Mouse (Mus musculus): ENCODE measurements around the gene Tdrd12. TPM values are rescaled to one million over a fixed set of nuclear protein-coding genes. Genes with fewer than 3 reads are reported as not detected.
"Not testable (repeated sequence)": the region's sequence is repeated elsewhere in the genome, so short reads cannot be mapped to it uniquely, and the experiment has no call there.

The Tdrd12 gene
- polyA plus RNA-seq, 1 experiment from 2014 or later: not detected

DNA sequence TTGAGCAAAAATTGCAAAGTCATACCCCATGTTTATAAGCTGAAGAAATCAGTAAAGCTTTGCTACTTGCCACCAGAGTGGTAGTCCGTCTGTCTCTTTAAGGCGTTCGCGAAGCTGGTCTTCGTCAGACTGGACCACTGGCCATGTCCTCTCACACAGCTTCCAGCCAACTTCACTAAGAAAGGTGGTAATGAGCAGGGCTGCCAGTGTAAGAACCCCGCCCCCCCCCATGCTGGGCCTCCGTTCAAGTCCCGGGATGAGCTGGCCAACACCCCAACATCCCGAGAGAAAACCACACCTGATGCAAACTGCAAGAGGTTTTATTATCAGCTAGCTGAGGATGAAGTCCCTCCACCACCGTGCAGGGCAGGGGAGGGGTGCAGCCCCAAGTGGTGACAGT, 27.3 kb upstream of the Tdrd12 start:
- not testable (repeated sequence) for H3K4me1 ChIP-seq (replicated peaks); DNase-seq (ENCODE audit: low spot score); H3K36me3 ChIP-seq; H3K4me3 ChIP-seq; H3K9me3 ChIP-seq; H3K27me3 ChIP-seq (ENCODE audit: insufficient read depth, poor library complexity, severe bottlenecking); H3K27ac ChIP-seq
- WGBS: 88% methylated on average over 10 of the region's 10 CpGs

- no peaks in the 10 kb centered on the region for H3K9me3 ChIP-seq
- no peak for DNase-seq (ENCODE audit: low spot score)
- WGBS: 94% methylated on average over 2 of the region's 2 CpGs
- no peaks in the 10 kb centered on the region for H3K27me3 ChIP-seq (ENCODE audit: insufficient read depth, poor library complexity, severe bottlenecking)
- no peak overlapping the region for H3K4me3 ChIP-seq
- no peaks in the 10 kb centered on the region for H3K4me1 ChIP-seq (replicated peaks)
- H3K36me3 ChIP-seq: no peaks in the 10 kb centered on the region
- H3K27ac ChIP-seq: no peak overlapping the region
Measured at GRCm38 (mm10) chr7:35564067-35564865, 26.7 kb upstream of the Tdrd12 start.

- Histone ChIP-seq H3K36me3 (no peaks in the 10 kb centered on the region), H3K27ac (no peak overlapping the region), H3K27me3 (ENCODE audit: insufficient read depth, poor library complexity, severe bottlenecking) (no peaks in the 10 kb centered on the region), H3K4me1 (replicated peaks) (no peaks in the 10 kb centered on the region), H3K4me3 (no peak overlapping the region), H3K9me3 (no peaks in the 10 kb centered on the region)
- 80% methylated on average over 11 of the region's 11 CpGs for WGBS
- DNase-seq (ENCODE audit: low spot score): no peak
Measured at GRCm38 (mm10) chr7:35563071-35563470, 25.5 kb upstream of the Tdrd12 start.

DNA sequence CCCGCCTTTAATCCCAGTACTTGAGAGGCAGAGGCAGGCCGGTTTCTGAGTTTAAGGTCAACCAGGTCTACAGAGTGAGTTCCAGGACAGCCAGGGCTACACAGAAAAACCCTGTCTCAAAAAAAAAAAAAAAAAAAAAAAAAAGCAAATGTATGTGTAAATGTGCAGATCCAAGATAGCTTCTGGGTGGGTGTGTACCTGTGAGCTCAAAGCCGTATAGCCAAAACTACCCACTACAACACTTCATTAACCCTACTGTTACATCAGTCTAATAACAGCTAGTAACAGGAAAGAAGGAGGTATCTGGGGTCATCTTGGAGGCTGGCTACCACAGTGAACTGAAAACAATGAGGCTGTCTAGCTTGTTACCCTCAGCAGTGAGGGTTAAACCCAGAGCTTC, 22.3 kb upstream of the Tdrd12 start:
- 90% methylated on average over 3 of the region's 3 CpGs for WGBS
- no peaks in the 10 kb centered on the region for H3K27me3 ChIP-seq (ENCODE audit: insufficient read depth, poor library complexity, severe bottlenecking)
- DNase-seq (ENCODE audit: low spot score): no peak

GRCm38 (mm10) chr7:35558681-35559080, 21.1 kb upstream of the Tdrd12 start:
- peaks cover 18% of the 10 kb centered on the region for H3K4me1 ChIP-seq (replicated peaks)
- H3K9me3 ChIP-seq: no peaks in the 10 kb centered on the region
- no peak for DNase-seq (ENCODE audit: low spot score)
- H3K27me3 ChIP-seq (ENCODE audit: insufficient read depth, poor library complexity, severe bottlenecking): no peaks in the 10 kb centered on the region
- no peaks in the 10 kb centered on the region for H3K36me3 ChIP-seq
- H3K4me3 ChIP-seq: no peak overlapping the region
- no peak overlapping the region for H3K27ac ChIP-seq
- WGBS: 57% methylated on average over 2 of the region's 2 CpGs

More for the DNA sequence above, 22.3 kb upstream of the Tdrd12 start:
- Histone ChIP-seq H3K36me3 (no peaks in the 10 kb centered on the region), H3K4me1 (replicated peaks) (peaks cover 10% of the 10 kb centered on the region), H3K9me3 (no peaks in the 10 kb centered on the region), H3K27ac (no peak overlapping the region), H3K4me3 (no peak overlapping the region)

DNA sequence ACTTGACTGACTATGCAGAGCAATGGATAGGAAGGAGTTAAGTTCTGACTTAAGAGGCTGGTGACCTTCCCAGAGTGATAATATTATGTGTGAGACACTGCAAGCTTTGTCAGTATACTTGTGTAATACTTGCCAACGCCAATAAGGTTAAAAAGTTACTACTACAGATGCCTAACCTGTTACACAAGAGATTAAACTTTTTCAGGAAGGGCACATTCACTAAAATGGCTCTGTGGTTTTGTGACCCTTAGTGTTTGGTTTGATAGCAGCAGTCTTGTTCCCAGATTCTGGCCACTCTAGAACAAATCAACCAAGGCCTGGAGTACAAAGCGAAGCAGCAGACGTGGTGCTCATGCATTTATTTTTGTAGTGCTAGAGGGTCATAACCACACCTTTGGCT, 20.0 kb upstream of the Tdrd12 start:
- Histone ChIP-seq H3K27me3 (ENCODE audit: insufficient read depth, poor library complexity, severe bottlenecking) (no peaks in the 10 kb centered on the region), H3K9me3 (no peaks in the 10 kb centered on the region)
- WGBS: 80% methylated on average over 3 of the region's 3 CpGs

GRCm38 (mm10) chr7:35556905-35557304, 19.4 kb upstream of the Tdrd12 start:
- H3K27ac ChIP-seq: no peak overlapping the region
- H3K4me3 ChIP-seq: no peak overlapping the region
- no peaks in the 10 kb centered on the region for H3K9me3 ChIP-seq
- H3K27me3 ChIP-seq (ENCODE audit: insufficient read depth, poor library complexity, severe bottlenecking): no peaks in the 10 kb centered on the region
- H3K36me3 ChIP-seq: no peaks in the 10 kb centered on the region
- 89% methylated on average over 5 of the region's 5 CpGs for WGBS
- no peak for DNase-seq (ENCODE audit: low spot score)
- H3K4me1 ChIP-seq (replicated peaks): peaks cover 18% of the 10 kb centered on the region

More for the DNA sequence above, 20.0 kb upstream of the Tdrd12 start:
- H3K4me3 ChIP-seq: no peak overlapping the region
- peaks cover 18% of the 10 kb centered on the region for H3K4me1 ChIP-seq (replicated peaks)
- no peak overlapping the region for H3K27ac ChIP-seq
- no peaks in the 10 kb centered on the region for H3K36me3 ChIP-seq
- no peak for DNase-seq (ENCODE audit: low spot score)

- Histone ChIP-seq H3K27me3 (ENCODE audit: insufficient read depth, poor library complexity, severe bottlenecking) (no peaks in the 10 kb centered on the region), H3K27ac (peak within 1 kb of the TSS; percentile 97), H3K36me3 (peaks cover 5% of the 10 kb centered on the region), H3K4me3 (peak within 1 kb of the TSS; percentile 87), H3K4me1 (replicated peaks) (peaks cover 18% of the 10 kb centered on the region), H3K9me3 (no peaks in the 10 kb centered on the region)
- DNase-seq (ENCODE audit: low spot score): no peak
- 75% methylated on average over 4 of the region's 4 CpGs for WGBS
Measured at GRCm38 (mm10) chr7:35556205-35556603, 18.7 kb upstream of the Tdrd12 start, which contains the start of gene Nudt19. TSS of gene Nudt19 (minus strand) at chr7:35556304.

DNA sequence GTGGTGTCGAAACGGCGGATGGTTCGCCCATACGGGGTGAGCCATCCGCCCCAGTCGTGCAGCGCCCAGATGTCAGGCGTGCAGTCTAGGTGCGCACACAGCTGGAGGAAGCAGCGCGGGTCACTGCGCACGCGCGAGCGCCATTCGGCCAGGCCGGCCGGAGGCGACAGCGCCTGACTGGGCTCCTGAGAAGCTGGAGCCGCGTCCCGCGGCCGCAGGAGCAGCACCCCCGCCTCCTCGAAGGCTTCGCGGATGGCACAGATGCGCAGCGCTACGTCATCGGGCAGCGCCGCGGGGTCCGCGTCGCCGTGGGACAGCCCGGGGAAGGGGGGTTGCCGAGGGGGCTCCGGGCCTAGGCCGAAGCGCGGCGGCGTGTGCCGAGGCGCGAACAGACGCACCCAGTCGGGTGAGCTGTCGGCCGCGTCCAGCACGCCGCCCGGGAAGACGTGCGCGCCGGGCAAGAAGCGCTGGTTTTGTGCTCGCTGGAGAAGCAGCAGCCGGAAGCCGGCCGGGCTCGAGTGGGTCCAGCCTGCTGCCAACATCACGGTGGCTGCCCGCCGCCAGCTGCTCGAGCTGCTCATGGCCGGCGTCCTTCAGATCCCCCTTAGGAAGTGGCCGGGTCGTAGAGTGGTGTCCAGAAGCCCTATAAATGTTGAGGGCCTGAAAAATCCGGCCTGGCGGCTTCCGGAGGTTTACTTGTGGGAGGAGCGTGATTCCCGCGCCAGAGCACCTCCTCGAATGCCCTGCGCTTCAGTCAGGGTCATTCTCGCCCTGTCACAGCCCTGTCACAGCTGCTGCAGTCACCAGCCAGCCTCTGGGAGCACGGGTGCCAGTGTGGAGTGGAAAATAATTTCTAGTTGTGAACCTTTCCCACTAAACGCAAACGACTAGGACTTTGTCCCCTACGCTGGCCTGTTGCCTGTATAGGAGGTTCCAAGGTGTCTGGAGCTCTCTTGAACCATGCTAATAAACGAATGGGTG, 18.0 kb upstream of the Tdrd12 start:
- Histone ChIP-seq H3K4me1 (replicated peaks) (peaks cover 18% of the 10 kb centered on the region), H3K4me3 (peak overlapping the region; percentile 87), H3K9me3 (no peaks in the 10 kb centered on the region), H3K36me3 (peaks cover 12% of the 10 kb centered on the region), H3K27ac (peak overlapping the region; percentile 97), H3K27me3 (ENCODE audit: insufficient read depth, poor library complexity, severe bottlenecking) (no peaks in the 10 kb centered on the region)
- peak; percentile 91 for DNase-seq (ENCODE audit: low spot score)
- WGBS: 1% methylated on average over 93 of the region's 93 CpGs

GRCm38 (mm10) chr7:35554605-35555175, 17.1 kb upstream of the Tdrd12 start:
- Histone ChIP-seq H3K27me3 (ENCODE audit: insufficient read depth, poor library complexity, severe bottlenecking) (no peaks in the 10 kb centered on the region), H3K9me3 (no peaks in the 10 kb centered on the region), H3K36me3 (peaks cover 20% of the 10 kb centered on the region), H3K27ac (peak overlapping the region; percentile 97), H3K4me3 (peak overlapping the region; percentile 87), H3K4me1 (replicated peaks) (peaks cover 18% of the 10 kb centered on the region)
- DNase-seq (ENCODE audit: low spot score): peak; percentile 46
- WGBS: 7% methylated on average over 28 of the region's 28 CpGs

- Histone ChIP-seq H3K9me3 (no peaks in the 10 kb centered on the region), H3K36me3 (peaks cover 27% of the 10 kb centered on the region), H3K27me3 (ENCODE audit: insufficient read depth, poor library complexity, severe bottlenecking) (no peaks in the 10 kb centered on the region), H3K4me3 (peak overlapping the region; percentile 87), H3K27ac (no peak overlapping the region), H3K4me1 (replicated peaks) (peaks cover 18% of the 10 kb centered on the region)
- no peak for DNase-seq (ENCODE audit: low spot score)
- WGBS: 64% methylated on average over 10 of the region's 10 CpGs
Measured at GRCm38 (mm10) chr7:35553751-35554604, 16.4 kb upstream of the Tdrd12 start.

GRCm38 (mm10) chr7:35545881-35546280, 8.3 kb upstream of the Tdrd12 start:
- Histone ChIP-seq H3K27ac (no peak overlapping the region), H3K27me3 (ENCODE audit: insufficient read depth, poor library complexity, severe bottlenecking) (no peaks in the 10 kb centered on the region), H3K9me3 (no peaks in the 10 kb centered on the region), H3K36me3 (peaks cover 37% of the 10 kb centered on the region), H3K4me3 (no peak overlapping the region), H3K4me1 (replicated peaks) (no peaks in the 10 kb centered on the region)
- DNase-seq (ENCODE audit: low spot score): peak; percentile 60
- 33% methylated on average over 4 of the region's 4 CpGs for WGBS
